Mouse (Mus musculus) heart, embryonic 13.5 days (tissue): ENCODE measurements around the gene Gpr156. TPM values are rescaled to one million over a fixed set of nuclear protein-coding genes. Genes with fewer than 3 reads are reported as not detected.
"Not testable (repeated sequence)": the region's sequence is repeated elsewhere in the genome, so short reads cannot be mapped to it uniquely, and the experiment has no call there.

Experiments used
- ATAC-seq: fragments of 200-750 bp; cut with Nextera tagmentation; 2 replicates; pipeline ENCODE4 v1.8.0; 2017; ENCODE audit warnings: moderate TSS enrichment; ENCODE audit not compliant: insufficient number of reproducible peaks, low FRiP score, low TSS enrichment; ENCODE audit errors: extremely low read depth
- H3K27ac ChIP-seq: fragments of 300-500 bp; sonication (generic); replicated peaks from 2 replicates; pipeline ENCODE4 v1.5.1; 2015; ENCODE audit warnings: moderate library complexity, mild to moderate bottlenecking, inconsistent platforms
- H3K27me3 ChIP-seq: fragments of 300-500 bp; sonication (generic); replicated peaks from 2 replicates; pipeline ENCODE4 v1.6.1; 2015; ENCODE audit warnings: mild to moderate bottlenecking, inconsistent platforms
- H3K36me3 ChIP-seq: fragments of 300-500 bp; sonication (generic); 2 replicates; pipeline ENCODE4 v1.6.1; 2015; ENCODE audit warnings: mild to moderate bottlenecking, inconsistent platforms
- H3K4me1 ChIP-seq: fragments of 300-500 bp; sonication (generic); 2 replicates; pipeline ENCODE4 v1.6.1; 2015; ENCODE audit warnings: inconsistent platforms
- H3K4me2 ChIP-seq: fragments of 300-500 bp; sonication (generic); 2 replicates; pipeline ENCODE4 v1.6.1; 2015; ENCODE audit warnings: inconsistent platforms, mild to moderate bottlenecking, moderate library complexity
- H3K4me3 ChIP-seq: fragments of 300-500 bp; sonication (generic); 2 replicates; pipeline ENCODE4 v1.5.1; 2015; ENCODE audit warnings: moderate library complexity, mild to moderate bottlenecking, inconsistent platforms
- H3K9ac ChIP-seq: fragments of 300-500 bp; sonication (generic); 2 replicates; pipeline ENCODE4 v1.6.1; 2015; ENCODE audit warnings: inconsistent platforms, mild to moderate bottlenecking, moderate library complexity
- H3K9me3 ChIP-seq: fragments of 300-500 bp; sonication (generic); 2 replicates; pipeline ENCODE4 v1.6.1; 2016; ENCODE audit warnings: inconsistent platforms
- WGBS: fragments of 180-500 bp; shearing (Covaris S2); methylation state at CpG from one replicate; pipeline ENCODE4 v1.1.7; 2015; ENCODE audit warnings: mixed read lengths; 5-methylcytosine and 5-hydroxymethylcytosine counted together
- polyA plus RNA-seq: library from polyadenylated mRNA; unstranded; fragments of >200 nt; fragmentation: Nextera tagmentation; extraction: Ambion mirVana; gene quantifications from 2 replicates; pipeline ENCODE4 v1.2.1, GENCODE M21; 2015

The Gpr156 gene
- polyA plus RNA-seq, 1 experiment from 2014 or later, result 0.47 TPM

GRCm38 (mm10) chr16:37945031-37945796, 28.9 kb downstream of the Gpr156 start:
- ATAC-seq, result no peak
- H3K4me3 ChIP-seq, result no peak overlapping the region
- no peak overlapping the region for H3K9ac ChIP-seq

GRCm38 (mm10) chr16:37947160-37947559, 30.9 kb downstream of the Gpr156 start:
- 30% methylated on average over 5 of the region's 5 CpGs for WGBS
- Histone ChIP-seq H3K4me2 (no peak overlapping the region), H3K4me3 (no peak overlapping the region), H3K4me1 (peaks cover 3% of the 10 kb centered on the region; the same call in 1 of the 2 replicates), H3K9me3 (no peaks in the 10 kb centered on the region), H3K27ac (no peak overlapping the region), H3K9ac (no peak overlapping the region), H3K27me3 (no peaks in the 10 kb centered on the region), H3K36me3 (no peaks in the 10 kb centered on the region)
- no peak for ATAC-seq

More at GRCm38 (mm10) chr16:37945031-37945796, 28.9 kb downstream of the Gpr156 start:
- WGBS, result 71% methylated on average over 8 of the region's 8 CpGs
- H3K27ac ChIP-seq, result no peak overlapping the region
- H3K9me3 ChIP-seq, result no peaks in the 10 kb centered on the region
- peaks cover 3% of the 10 kb centered on the region; the same call in 1 of the 2 replicates for H3K4me1 ChIP-seq
- no peaks in the 10 kb centered on the region for H3K36me3 ChIP-seq
- H3K4me2 ChIP-seq, result no peak overlapping the region
- H3K27me3 ChIP-seq, result no peaks in the 10 kb centered on the region

- 70% methylated on average over 4 of the region's 4 CpGs for WGBS
- H3K27ac ChIP-seq, result no peak overlapping the region
- no peak overlapping the region for H3K4me2 ChIP-seq
- H3K27me3 ChIP-seq, result no peaks in the 10 kb centered on the region
- H3K4me1 ChIP-seq, result peaks cover 3% of the 10 kb centered on the region; the same call in 1 of the 2 replicates
- H3K9me3 ChIP-seq, result no peaks in the 10 kb centered on the region
- H3K36me3 ChIP-seq, result no peaks in the 10 kb centered on the region
- no peak overlapping the region for H3K4me3 ChIP-seq
- no peak overlapping the region for H3K9ac ChIP-seq
- no peak for ATAC-seq
Observed at GRCm38 (mm10) chr16:37948365-37948764, 32.1 kb downstream of the Gpr156 start.

GRCm38 (mm10) chr16:37951171-37951570, 34.9 kb downstream of the Gpr156 start:
- H3K27ac ChIP-seq, result no peak overlapping the region
- no peak for ATAC-seq
- no peaks in the 10 kb centered on the region for H3K27me3 ChIP-seq
- peaks cover 3% of the 10 kb centered on the region; the same call in 1 of the 2 replicates for H3K4me1 ChIP-seq
- no peaks in the 10 kb centered on the region for H3K9me3 ChIP-seq
- no peak overlapping the region for H3K9ac ChIP-seq
- H3K36me3 ChIP-seq, result no peaks in the 10 kb centered on the region
- H3K4me2 ChIP-seq, result no peak overlapping the region
- no peak overlapping the region for H3K4me3 ChIP-seq

- H3K4me1 ChIP-seq, result peaks cover 3% of the 10 kb centered on the region; the same call in 1 of the 2 replicates
- no peak overlapping the region for H3K4me3 ChIP-seq
- 54% methylated on average over 4 of the region's 4 CpGs for WGBS
- no peak overlapping the region for H3K9ac ChIP-seq
- H3K4me2 ChIP-seq, result no peak overlapping the region
- no peak for ATAC-seq
- no peaks in the 10 kb centered on the region for H3K9me3 ChIP-seq
- H3K27me3 ChIP-seq, result no peaks in the 10 kb centered on the region
- no peak overlapping the region for H3K27ac ChIP-seq
- H3K36me3 ChIP-seq, result no peaks in the 10 kb centered on the region
Observed at GRCm38 (mm10) chr16:37953186-37953585, 36.9 kb downstream of the Gpr156 start.

GRCm38 (mm10) chr16:37953991-37954942, 38.0 kb downstream of the Gpr156 start:
- H3K4me3 ChIP-seq, result no peak overlapping the region
- H3K4me1 ChIP-seq, result peaks cover 3% of the 10 kb centered on the region; the same call in 1 of the 2 replicates
- H3K27ac ChIP-seq, result no peak overlapping the region
- no peak overlapping the region for H3K4me2 ChIP-seq
- no peaks in the 10 kb centered on the region for H3K36me3 ChIP-seq
- WGBS, result 73% methylated on average over 12 of the region's 12 CpGs
- H3K27me3 ChIP-seq, result no peaks in the 10 kb centered on the region
- no peak for ATAC-seq
- H3K9me3 ChIP-seq, result no peaks in the 10 kb centered on the region
- H3K9ac ChIP-seq, result no peak overlapping the region

- Histone ChIP-seq H3K36me3 (no peaks in the 10 kb centered on the region), H3K27ac (no peak overlapping the region), H3K4me1 (peaks cover 3% of the 10 kb centered on the region; the same call in 1 of the 2 replicates), H3K4me3 (no peak overlapping the region), H3K9me3 (no peaks in the 10 kb centered on the region), H3K9ac (no peak overlapping the region), H3K4me2 (no peak overlapping the region), H3K27me3 (no peaks in the 10 kb centered on the region)
- no peak for ATAC-seq
- WGBS, result 73% methylated on average over 13 of the region's 13 CpGs
Observed at GRCm38 (mm10) chr16:37955336-37955917, 39.1 kb downstream of the Gpr156 start.

GRCm38 (mm10) chr16:37956076-37956676, 39.9 kb downstream of the Gpr156 start:
- Histone ChIP-seq H3K9ac (no peak overlapping the region), H3K4me3 (no peak overlapping the region), H3K36me3 (no peaks in the 10 kb centered on the region), H3K4me1 (peaks cover 3% of the 10 kb centered on the region; the same call in 1 of the 2 replicates), H3K9me3 (no peaks in the 10 kb centered on the region), H3K27me3 (no peaks in the 10 kb centered on the region), H3K4me2 (no peak overlapping the region), H3K27ac (no peak overlapping the region)
- WGBS, result 81% methylated on average over 14 of the region's 14 CpGs
- no peak for ATAC-seq

- no peaks in the 10 kb centered on the region for H3K27me3 ChIP-seq
- H3K4me2 ChIP-seq, result no peak overlapping the region
- H3K9ac ChIP-seq, result no peak overlapping the region
- 68% methylated on average over 4 of the region's 4 CpGs for WGBS
- H3K36me3 ChIP-seq, result no peaks in the 10 kb centered on the region
- no peak overlapping the region for H3K4me3 ChIP-seq
- H3K9me3 ChIP-seq, result no peaks in the 10 kb centered on the region
- no peak overlapping the region for H3K27ac ChIP-seq
- peaks cover 3% of the 10 kb centered on the region; the same call in 1 of the 2 replicates for H3K4me1 ChIP-seq
- ATAC-seq, result no peak
Observed at GRCm38 (mm10) chr16:37956751-37957150, 40.5 kb downstream of the Gpr156 start.

GRCm38 (mm10) chr16:37962696-37963095, 46.4 kb downstream of the Gpr156 start:
- not testable (repeated sequence) for H3K36me3 ChIP-seq, H3K4me2 ChIP-seq, H3K9me3 ChIP-seq, H3K4me3 ChIP-seq, H3K27me3 ChIP-seq, ATAC-seq, H3K27ac ChIP-seq, H3K9ac ChIP-seq
- 79% methylated on average over 4 of the region's 4 CpGs for WGBS
- peaks cover 19% of the 10 kb centered on the region for H3K4me1 ChIP-seq
